Comparison of ENCODE assay signal across 8 mouse cellular contexts in the genomic region with DNA sequence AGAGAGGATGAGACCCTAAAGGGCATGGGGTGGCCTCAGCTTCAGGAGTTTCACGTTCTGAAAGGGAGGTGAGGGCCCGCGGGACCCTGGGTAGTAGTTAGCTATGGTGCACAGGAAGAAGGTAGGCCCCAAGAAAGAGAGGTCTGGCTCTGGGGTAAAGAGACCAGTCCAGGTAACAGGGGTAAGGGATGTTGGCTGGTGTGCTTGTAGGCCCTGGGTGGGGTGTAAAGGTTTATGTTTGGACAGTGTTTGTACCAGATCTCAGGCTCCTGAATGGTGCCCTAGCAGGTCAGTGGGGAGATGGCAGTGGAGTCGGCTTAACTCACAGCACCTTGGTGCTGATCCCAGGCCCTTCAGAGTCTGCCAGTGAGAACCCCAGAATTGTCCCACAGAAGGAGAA. TPM values are rescaled to one million over a fixed set of nuclear protein-coding genes. Genes with fewer than 3 reads are reported as not detected.
DNase-seq lines count a peak whose midpoint lies in the region; ATAC-seq and TF ChIP-seq lines count a peak whose summit lies in the region.

No protein-coding gene starts in this region.

- no peak for TF ChIP-seq CTCF in lung, postnatal 0 days (IDR thresholded peaks at IDR 0.05)

- H3K27me3 ChIP-seq in neural tube, embryonic 11.5 days (ENCODE audit: control insufficient read depth, insufficient read depth, low read length) = no peaks in the 10 kb centered on the region
- 0 out of 2 replicates have a peak, but pooled peaks cover 7% of the 10 kb centered on the region for H3K27me3 ChIP-seq in hindbrain, embryonic 10.5 days (ENCODE audit: insufficient read depth, poor library complexity, severe bottlenecking)
- no peaks in the 10 kb centered on the region for H3K27me3 ChIP-seq in lung, postnatal 0 days (replicated peaks; ENCODE audit: insufficient read depth, low read length)

- 55% methylated on average over 4 of the region's 4 CpGs for WGBS in neural tube, embryonic 11.5 days
- 51% methylated on average over 4 of the region's 4 CpGs for WGBS in hindbrain, embryonic 10.5 days
- 30% methylated on average over 4 of the region's 4 CpGs for WGBS in lung, postnatal 0 days

- no peaks in the 10 kb centered on the region; the same call in 1 of the 2 replicates for H3K36me3 ChIP-seq in neural tube, embryonic 11.5 days (ENCODE audit: control insufficient read depth, insufficient read depth, low read length)
- peaks cover 31% of the 10 kb centered on the region for H3K36me3 ChIP-seq in hindbrain, embryonic 10.5 days
- H3K36me3 ChIP-seq in lung, postnatal 0 days (ENCODE audit: insufficient read depth, low read length) = no peaks in the 10 kb centered on the region

- TF ChIP-seq EP300 in lung, postnatal 0 days (IDR thresholded peaks at IDR 0.05) = no peak

- no peaks in the 10 kb centered on the region for H3K9me3 ChIP-seq in neural tube, embryonic 11.5 days (ENCODE audit: control insufficient read depth, low read length)
- no peaks in the 10 kb centered on the region for H3K9me3 ChIP-seq in hindbrain, embryonic 10.5 days
- no peaks in the 10 kb centered on the region for H3K9me3 ChIP-seq in lung, postnatal 0 days (ENCODE audit: low read length)

- H3K27ac ChIP-seq in neural tube, embryonic 11.5 days (ENCODE audit: low read depth, low read length) = no peak overlapping the region
- H3K27ac ChIP-seq in hindbrain, embryonic 10.5 days = peak overlapping the region; percentile 95
- peak overlapping the region; percentile 89 for H3K27ac ChIP-seq in lung, postnatal 0 days (ENCODE audit: low read length)

- peaks cover 6% of the 10 kb centered on the region; the same call in 1 of the 2 replicates for H3K4me1 ChIP-seq in neural tube, embryonic 11.5 days (ENCODE audit: control insufficient read depth, insufficient read depth, low read length)
- H3K4me1 ChIP-seq in hindbrain, embryonic 10.5 days (replicated peaks) = peaks cover 53% of the 10 kb centered on the region
- peaks cover 16% of the 10 kb centered on the region for H3K4me1 ChIP-seq in lung, postnatal 0 days (ENCODE audit: insufficient read depth, low read depth, low read length)

- ATAC-seq in CD4-positive, CD25-positive, alpha-beta regulatory T cell, adult 4 months = no peak
- no peak for ATAC-seq in neural tube, embryonic 11.5 days (ENCODE audit: insufficient read depth, low FRiP score, low TSS enrichment)
- no peak for ATAC-seq in lung, postnatal 0 days

- peak; percentile 50 for DNase-seq in CD4-positive, CD25-positive, alpha-beta regulatory T cell, adult 2 months (ENCODE audit: low read depth, low spot score)
- no peak for DNase-seq in neural tube, embryonic 11.5 days (ENCODE audit: low spot score)
- no peak for DNase-seq in neural tube, embryonic 10.5 days (ENCODE audit: extremely low spot score, low spot score)
- DNase-seq in hindbrain, embryonic 10.5 days (ENCODE audit: low spot score) = no peak
- no peak for DNase-seq in lung, postnatal 0 days (ENCODE audit: low spot score)
- peak; percentile 24 for DNase-seq in testis, postnatal 14 days (ENCODE audit: low spot score)
- DNase-seq in frontal cortex, postnatal 10 days (ENCODE audit: low spot score in 2 of 2) = no peak

- peak overlapping the region; percentile 65 for H3K4me3 ChIP-seq in neural tube, embryonic 11.5 days (ENCODE audit: low read depth, low read length)
- H3K4me3 ChIP-seq in hindbrain, embryonic 10.5 days = peak overlapping the region; percentile 91
- peak overlapping the region; percentile 80 for H3K4me3 ChIP-seq in lung, postnatal 0 days (ENCODE audit: low read depth, low read length)

- peak overlapping the region; percentile 60 for H3K9ac ChIP-seq in neural tube, embryonic 11.5 days (ENCODE audit: low read length)
- peak overlapping the region; percentile 74; the same call in 1 of the 2 replicates for H3K9ac ChIP-seq in lung, postnatal 0 days (replicated peaks; ENCODE audit: low read depth)

- peak overlapping the region; percentile 66 for H3K4me2 ChIP-seq in neural tube, embryonic 11.5 days (ENCODE audit: low read depth)
- H3K4me2 ChIP-seq in lung, postnatal 0 days (replicated peaks; ENCODE audit: low read depth, low read length) = peak overlapping the region; percentile 87

RNA-seq across cellular contexts. Expression of gene Cic, which starts 1.5 kb away (rescaled TPM):
- 10 to 100 TPM; 24.1 to 27.2 TPM for polyA plus RNA-seq in CD4-positive, CD25-positive, alpha-beta regulatory T cell, adult 4 months (2017; shearing (Covaris generic))
- polyA plus RNA-seq in neural tube, embryonic 11.5 days (2014; fragmentation: Nextera tagmentation; extraction: Ambion mirVana) = 30.4 and 38.2 TPM in 2 replicates
- polyA plus RNA-seq in hindbrain, embryonic 10.5 days (2016; fragmentation: Nextera tagmentation; extraction: Ambion mirVana) = 23.2 and 23.5 TPM in 2 replicates
- polyA plus RNA-seq in lung, postnatal 0 days (2015; fragmentation: Nextera tagmentation; extraction: Ambion mirVana) = 26.5 and 31.9 TPM in 2 replicates

RNA-seq across cellular contexts. Expression of gene Erf, which starts 18.5 kb away (rescaled TPM):
- polyA plus RNA-seq in CD4-positive, CD25-positive, alpha-beta regulatory T cell, adult 4 months (2017; shearing (Covaris generic)) = under 1 TPM; 0.22 to 0.42 TPM
- 16.2 and 16.7 TPM in 2 replicates for polyA plus RNA-seq in neural tube, embryonic 11.5 days (2014; fragmentation: Nextera tagmentation; extraction: Ambion mirVana)
- polyA plus RNA-seq in hindbrain, embryonic 10.5 days (2016; fragmentation: Nextera tagmentation; extraction: Ambion mirVana) = 8.0 and 8.6 TPM in 2 replicates
- 8.7 and 10.3 TPM in 2 replicates for polyA plus RNA-seq in lung, postnatal 0 days (2015; fragmentation: Nextera tagmentation; extraction: Ambion mirVana)

RNA-seq across cellular contexts. Expression of gene Pafah1b3, which starts 28.8 kb away (rescaled TPM):
- polyA plus RNA-seq in CD4-positive, CD25-positive, alpha-beta regulatory T cell, adult 4 months (2017; shearing (Covaris generic)) = 10 to 100 TPM; 23.6 to 42.6 TPM
- 321 and 324 TPM in 2 replicates for polyA plus RNA-seq in neural tube, embryonic 11.5 days (2014; fragmentation: Nextera tagmentation; extraction: Ambion mirVana)
- polyA plus RNA-seq in hindbrain, embryonic 10.5 days (2016; fragmentation: Nextera tagmentation; extraction: Ambion mirVana) = 271 and 384 TPM in 2 replicates
- 83.8 and 87.1 TPM in 2 replicates for polyA plus RNA-seq in lung, postnatal 0 days (2015; fragmentation: Nextera tagmentation; extraction: Ambion mirVana)

RNA-seq across cellular contexts. Expression of gene Gsk3a, which starts 31.4 kb away (rescaled TPM):
- 10 to 100 TPM in 1 of 2 experiments, 1 to 10 TPM in 1; 8.9 to 11.3 TPM for polyA plus RNA-seq in CD4-positive, CD25-positive, alpha-beta regulatory T cell, adult 4 months (2017; shearing (Covaris generic))
- polyA plus RNA-seq in neural tube, embryonic 11.5 days (2014; fragmentation: Nextera tagmentation; extraction: Ambion mirVana) = 15.9 and 19.7 TPM in 2 replicates
- polyA plus RNA-seq in hindbrain, embryonic 10.5 days (2016; fragmentation: Nextera tagmentation; extraction: Ambion mirVana) = 11.6 and 12.5 TPM in 2 replicates
- 6.7 and 6.8 TPM in 2 replicates for polyA plus RNA-seq in lung, postnatal 0 days (2015; fragmentation: Nextera tagmentation; extraction: Ambion mirVana)

RNA-seq across cellular contexts. Expression of gene Prr19, which starts 32.2 kb away (rescaled TPM):
- not detected for polyA plus RNA-seq in CD4-positive, CD25-positive, alpha-beta regulatory T cell, adult 4 months (2017; shearing (Covaris generic))
- polyA plus RNA-seq in neural tube, embryonic 11.5 days (2014; fragmentation: Nextera tagmentation; extraction: Ambion mirVana) = 0.32 and 1.0 TPM in 2 replicates
- polyA plus RNA-seq in hindbrain, embryonic 10.5 days (2016; fragmentation: Nextera tagmentation; extraction: Ambion mirVana) = 1.2 and 2.1 TPM in 2 replicates
- not detected in 2 replicates for polyA plus RNA-seq in lung, postnatal 0 days (2015; fragmentation: Nextera tagmentation; extraction: Ambion mirVana)

Comparison
In these comparisons a context has a peak if more than half of its experiments do, and no peak if none do; other contexts are left out.
1. DNase-seq: peak in CD4-positive, CD25-positive, alpha-beta regulatory T cell, adult 2 months (single experiment) and testis, postnatal 14 days (single experiment); none in neural tube, embryonic 11.5 days (single experiment), neural tube, embryonic 10.5 days (single experiment), hindbrain, embryonic 10.5 days (single experiment), lung, postnatal 0 days (single experiment) and frontal cortex, postnatal 10 days (0 of 2).
2. Peak in every context shown above with its lines, with median percentiles within 50 percentile points of each other: H3K4me3 ChIP-seq.